Mouse (Mus musculus) bone marrow macrophage, adult 2 months (primary cell): ENCODE measurements around the gene Slc25a10. TPM values are rescaled to one million over a fixed set of nuclear protein-coding genes. Genes with fewer than 3 reads are reported as not detected.

ENCODE experiments used
- H3K27ac ChIP-seq: 2 replicates; pipeline ENCODE4 v1.5.1; 2012; ENCODE audit warnings: low read depth, low read length; ENCODE audit not compliant: insufficient read depth
- H3K4me1 ChIP-seq: 2 replicates; pipeline ENCODE4 v1.6.1; 2012; ENCODE audit warnings: low read length; ENCODE audit not compliant: control insufficient read depth, insufficient read depth
- H3K4me3 ChIP-seq: 2 replicates; pipeline ENCODE4 v1.5.1; 2012; ENCODE audit warnings: mild to moderate bottlenecking, low read length, moderate library complexity; ENCODE audit not compliant: insufficient read depth
- CTCF ChIP-seq: IDR thresholded peaks from 2 replicates; pipeline ENCODE4 v1.5.1; 2012; ENCODE audit warnings: low read depth, mild to moderate bottlenecking, low read length, moderate library complexity
- POLR2A ChIP-seq: IDR thresholded peaks from 2 replicates; pipeline ENCODE4 v1.6.1; 2012; ENCODE audit warnings: mild to moderate bottlenecking, low read depth, low read length, borderline replicate concordance
- polyA plus RNA-seq: library from polyadenylated mRNA; stranded (reverse); fragments of >200 nt; gene quantifications from 2 replicates; pipeline ENCODE4 v1.2.4, GENCODE M21; 2012; ENCODE audit not compliant: missing spikeins, insufficient read depth, insufficient read length

Slc25a10 gene
- polyA plus RNA-seq, 1 experiment, result 62.9 TPM

DNA sequence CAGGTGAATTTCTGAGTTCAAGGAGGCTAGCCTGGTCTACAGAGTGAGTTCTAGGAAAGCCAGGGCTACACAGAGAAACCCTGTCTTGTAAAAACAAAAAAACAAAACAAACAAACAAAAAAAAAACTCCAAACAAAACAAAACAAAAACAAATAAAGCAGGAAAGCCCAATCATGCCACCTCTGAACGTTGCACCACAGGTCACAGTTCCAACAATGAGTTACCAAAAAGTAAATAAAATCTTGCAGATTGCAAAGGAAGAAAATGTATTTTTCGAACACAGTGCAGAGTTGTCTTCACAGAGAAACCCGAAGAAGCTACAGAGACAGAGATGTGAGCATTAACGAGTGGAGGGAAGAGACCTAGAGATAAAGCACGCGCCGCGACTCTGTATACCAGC lies 30.9 kb downstream of the Slc25a10 start:
- Histone ChIP-seq H3K4me3 (no peak overlapping the region), H3K4me1 (peaks cover 31% of the 10 kb centered on the region), H3K27ac (no peak overlapping the region)
- no peak for TF ChIP-seq CTCF
- TF ChIP-seq POLR2A, result no peak

DNA sequence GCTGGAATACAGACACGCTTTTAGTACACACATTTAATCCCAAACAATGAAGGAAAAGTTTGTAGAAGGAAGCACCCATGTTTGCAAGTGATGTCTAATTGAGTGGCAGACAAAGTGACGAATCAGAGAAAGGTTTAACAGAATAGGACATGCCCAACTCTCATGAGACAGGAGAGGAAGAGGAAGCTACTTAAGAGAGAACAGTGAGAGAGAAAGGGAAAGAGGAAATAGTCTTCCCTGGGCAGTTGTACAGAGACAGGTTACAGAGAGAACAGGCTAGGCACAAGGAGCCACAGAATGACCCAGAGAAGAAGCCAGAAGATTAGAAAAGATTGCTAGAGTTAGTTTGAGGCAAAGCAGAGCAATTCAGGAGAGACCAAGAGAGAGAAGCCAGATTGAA lies 34.3 kb downstream of the Slc25a10 start:
- no peak overlapping the region for H3K4me3 ChIP-seq
- TF ChIP-seq CTCF, result no peak
- TF ChIP-seq POLR2A, result no peak
- peak overlapping the region; percentile 70 for H3K27ac ChIP-seq
- H3K4me1 ChIP-seq, result peaks cover 10% of the 10 kb centered on the region

DNA sequence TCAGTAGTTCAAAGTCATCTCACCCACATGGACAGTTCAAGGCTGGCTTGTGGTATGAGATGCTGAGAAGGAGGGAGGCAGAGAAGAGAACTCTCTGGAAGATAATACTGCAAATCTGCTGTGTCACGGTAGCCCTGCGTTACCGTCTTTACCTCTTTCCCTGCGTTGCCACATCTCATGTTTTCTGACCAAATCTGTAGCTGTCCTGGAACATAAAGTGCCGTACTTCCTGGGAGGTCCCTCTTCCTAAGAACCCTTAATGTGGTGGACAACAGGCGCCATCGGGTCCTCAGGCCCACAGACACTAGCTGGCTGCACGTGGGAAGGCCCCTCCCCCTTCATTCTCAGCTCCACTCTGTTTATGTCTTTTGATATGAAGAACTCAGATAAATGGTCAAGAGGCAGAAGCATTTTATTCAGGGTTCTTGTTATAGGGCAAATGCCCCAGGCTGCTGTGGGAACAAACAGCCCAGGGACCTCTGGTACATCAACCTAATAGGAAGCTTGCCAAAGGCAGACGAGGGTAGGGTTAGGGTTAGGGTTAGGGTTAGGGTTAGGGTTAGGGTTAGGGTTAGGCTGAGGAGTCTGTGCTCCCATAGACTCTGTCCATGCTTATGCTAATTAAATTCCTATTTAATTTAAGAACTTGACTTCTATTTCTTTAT lies 36.2 kb downstream of the Slc25a10 start:
- TF ChIP-seq CTCF, result no peak
- TF ChIP-seq POLR2A, result no peak
- Histone ChIP-seq H3K4me3 (no peak overlapping the region), H3K27ac (no peak overlapping the region), H3K4me1 (peaks cover 12% of the 10 kb centered on the region)

DNA sequence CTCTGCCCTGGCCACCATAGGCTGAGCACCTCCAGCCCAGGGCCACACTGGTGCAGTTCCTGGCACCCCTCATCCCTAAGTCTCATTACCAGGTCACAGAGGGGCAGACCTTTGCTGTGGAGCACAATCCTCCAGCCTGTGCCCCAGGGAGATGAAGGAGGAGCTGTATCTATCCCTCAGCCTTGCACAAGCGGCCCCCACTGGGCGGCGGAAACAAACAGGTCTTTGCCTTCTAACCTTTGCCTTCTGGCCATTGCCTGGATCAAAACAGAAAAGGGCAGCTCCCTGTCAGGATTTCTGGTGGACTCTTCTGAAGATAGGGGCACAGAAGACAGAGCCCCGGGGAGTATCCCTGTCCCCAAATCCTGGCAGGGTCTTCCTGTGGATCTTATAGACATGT lies 37.3 kb downstream of the Slc25a10 start:
- H3K4me3 ChIP-seq, result no peak overlapping the region
- no peak for TF ChIP-seq CTCF
- no peak for TF ChIP-seq POLR2A
- H3K4me1 ChIP-seq, result peaks cover 12% of the 10 kb centered on the region
- no peak overlapping the region for H3K27ac ChIP-seq

DNA sequence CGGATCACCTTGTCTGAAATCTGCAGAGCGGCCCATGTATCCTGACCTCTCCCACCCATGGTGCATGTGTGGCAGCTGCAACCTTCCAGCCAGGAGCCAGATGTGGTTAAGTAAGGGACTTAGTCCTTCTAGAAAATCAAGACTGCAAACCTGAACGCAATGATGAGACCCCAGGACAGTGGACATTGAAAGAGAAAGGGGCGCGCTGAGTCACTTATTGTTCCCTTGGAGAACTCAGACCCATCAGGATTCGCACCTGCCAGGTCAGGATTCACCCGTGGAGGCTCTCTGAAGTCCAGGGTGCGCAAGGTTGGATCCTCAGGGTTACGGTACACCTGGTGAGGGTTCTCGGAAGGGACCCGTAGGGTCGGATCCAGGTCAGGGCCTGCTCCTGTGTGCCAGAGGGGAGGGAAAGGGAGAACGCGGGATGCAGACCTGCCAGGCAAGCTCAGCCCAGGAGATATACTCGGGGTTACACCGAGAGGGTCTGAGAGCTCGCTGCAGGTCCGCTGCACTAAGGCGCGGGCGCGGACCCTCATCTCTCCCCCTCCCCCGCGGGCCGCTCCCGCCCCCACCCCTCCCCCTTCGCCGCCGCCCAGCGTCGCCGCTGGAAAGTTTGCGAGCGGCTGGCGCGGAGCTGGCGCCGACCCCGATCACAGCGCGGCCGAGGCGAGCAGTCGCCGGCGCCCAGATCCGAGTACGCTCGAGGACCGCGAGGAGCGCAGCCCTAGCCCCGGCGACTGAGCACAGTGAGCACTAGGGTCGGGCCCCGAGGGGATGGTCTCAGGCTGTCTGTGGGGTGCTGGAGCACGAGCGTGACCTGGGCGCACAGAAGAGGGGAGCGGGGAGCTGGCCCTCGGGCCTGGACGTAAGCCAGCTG lies 38.7 kb downstream of the Slc25a10 start, which contains the start of gene Gcgr:
Gcgr (plus strand) TSS at position 615 of the 880 bp plus-strand sequence.
- H3K27ac ChIP-seq, result no peak within 1 kb of the TSS
- TF ChIP-seq POLR2A, result no peak
- TF ChIP-seq CTCF, result no peak
- peak within 1 kb of the TSS; percentile 47 for H3K4me3 ChIP-seq
- peaks cover 12% of the 10 kb centered on the region for H3K4me1 ChIP-seq

DNA sequence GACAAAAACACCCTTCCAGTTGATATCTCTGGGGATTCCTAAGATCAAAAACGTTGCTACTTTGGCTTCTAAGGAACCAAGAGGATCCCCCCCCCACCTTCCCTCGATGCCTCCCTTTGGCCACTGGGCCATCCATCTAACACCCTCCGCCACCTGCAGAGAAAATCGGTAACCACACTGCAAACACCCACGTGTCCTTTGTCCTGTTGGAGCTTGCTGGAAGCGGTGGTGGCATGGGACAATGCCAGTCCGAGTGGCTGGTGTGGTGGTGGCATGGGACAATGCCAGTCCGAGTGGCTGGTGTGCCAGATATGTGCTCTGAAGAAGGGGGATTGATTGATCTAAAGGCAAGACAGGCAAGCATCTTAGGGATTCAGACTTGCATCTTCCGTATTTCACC lies 40.0 kb downstream of the Slc25a10 start:
- Histone ChIP-seq H3K4me3 (no peak overlapping the region), H3K4me1 (0 out of 2 replicates have a peak, but pooled peaks cover 2% of the 10 kb centered on the region), H3K27ac (no peak overlapping the region)
- TF ChIP-seq POLR2A (no peak), CTCF (no peak)

DNA sequence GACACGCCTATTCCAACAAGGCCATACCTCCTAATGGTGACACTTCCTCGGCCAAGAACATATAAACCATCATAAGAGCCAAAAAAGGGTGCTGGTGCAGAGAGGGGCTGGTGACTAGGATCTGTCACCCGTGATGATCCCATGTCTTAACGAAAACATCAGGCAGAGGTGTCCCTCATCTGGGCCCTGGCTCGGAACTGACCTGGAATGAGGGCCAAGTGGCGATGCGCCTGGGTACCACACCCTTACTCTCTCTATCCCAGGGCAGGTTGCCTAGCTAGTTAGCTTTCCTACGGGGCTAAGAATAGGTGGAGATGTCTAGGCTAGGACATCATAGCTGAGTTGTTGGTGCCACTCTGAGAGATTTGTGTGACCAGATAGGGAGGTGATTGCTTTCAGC lies 42.5 kb downstream of the Slc25a10 start:
- H3K27ac ChIP-seq, result no peak overlapping the region
- TF ChIP-seq POLR2A (no peak), CTCF (no peak)
- H3K4me1 ChIP-seq, result peaks cover 8% of the 10 kb centered on the region
- no peak overlapping the region for H3K4me3 ChIP-seq

DNA sequence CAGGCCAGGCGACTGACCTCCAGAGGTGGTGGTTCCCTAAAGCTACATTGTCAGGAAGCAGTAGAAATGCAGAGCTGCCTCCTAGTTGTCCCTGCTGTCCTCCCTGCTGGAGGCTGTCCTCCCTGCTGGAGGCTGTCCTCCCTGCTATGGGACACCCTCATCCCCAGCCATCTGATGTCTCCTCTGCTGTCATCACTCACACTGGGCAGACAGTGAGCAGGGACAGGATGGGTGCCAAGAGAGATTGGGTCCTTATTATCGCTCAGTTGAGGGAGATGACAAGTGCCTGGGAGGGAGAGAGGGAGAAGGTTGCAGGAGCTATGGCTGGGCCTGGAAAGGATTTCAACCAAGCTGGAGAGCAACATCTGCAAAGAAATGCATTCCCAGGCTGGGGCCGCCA lies 43.5 kb downstream of the Slc25a10 start:
- Histone ChIP-seq H3K4me3 (no peak overlapping the region), H3K27ac (no peak overlapping the region), H3K4me1 (peaks cover 15% of the 10 kb centered on the region)
- TF ChIP-seq POLR2A, result no peak

DNA sequence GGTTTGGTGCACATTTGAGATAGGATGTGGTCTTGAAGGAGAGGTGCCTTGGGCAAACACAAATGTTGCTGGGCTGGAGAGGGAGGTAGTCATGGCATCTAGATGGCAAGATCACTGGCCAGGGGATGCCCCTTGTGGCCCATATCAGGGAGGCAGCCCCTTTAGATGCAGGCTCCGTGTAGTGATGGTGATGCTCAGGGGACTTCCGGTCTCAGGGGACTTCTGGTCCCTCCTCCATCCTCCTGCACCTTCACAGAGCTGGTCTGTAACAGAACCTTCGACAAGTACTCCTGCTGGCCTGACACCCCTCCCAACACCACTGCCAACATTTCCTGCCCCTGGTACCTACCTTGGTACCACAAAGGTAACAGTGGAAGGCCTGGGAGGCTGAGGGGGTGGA lies 44.2 kb downstream of the Slc25a10 start:
- Histone ChIP-seq H3K4me3 (no peak overlapping the region), H3K27ac (no peak overlapping the region), H3K4me1 (peaks cover 15% of the 10 kb centered on the region)
- TF ChIP-seq CTCF (no peak), POLR2A (no peak)

DNA sequence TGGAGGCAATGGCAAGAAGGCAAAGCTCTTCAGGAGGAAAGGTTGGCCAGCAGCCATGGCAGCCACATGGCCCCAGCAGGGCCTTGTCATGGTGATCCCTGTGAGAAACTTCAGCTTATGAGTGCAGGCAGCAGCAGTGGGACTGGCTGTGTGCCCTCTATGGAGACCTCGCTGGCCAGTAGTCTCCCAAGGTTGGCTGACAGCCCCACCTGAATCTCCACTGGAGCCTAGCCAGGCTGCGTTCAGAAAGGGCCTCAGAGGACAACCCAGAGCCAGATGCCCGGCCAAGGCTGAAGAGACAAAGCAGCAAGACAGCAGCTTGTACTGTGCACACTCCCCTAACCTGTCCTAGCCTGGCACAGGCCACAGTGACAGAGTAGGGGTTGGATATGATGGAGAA lies 46.8 kb downstream of the Slc25a10 start:
- no peak for TF ChIP-seq POLR2A
- TF ChIP-seq CTCF, result no peak
- H3K4me3 ChIP-seq, result no peak overlapping the region
- no peak overlapping the region for H3K27ac ChIP-seq
- H3K4me1 ChIP-seq, result peaks cover 13% of the 10 kb centered on the region
